Mouse (Mus musculus) lung, embryonic 14.5 days (tissue): ENCODE measurements around the gene Gm20683. TPM values are rescaled to one million over a fixed set of nuclear protein-coding genes. Genes with fewer than 3 reads are reported as not detected.
"Not testable (repeated sequence)": the region's sequence is repeated elsewhere in the genome, so short reads cannot be mapped to it uniquely, and the experiment has no call there.

ENCODE experiments used
- ATAC-seq: fragments of 200-750 bp; cut with Nextera tagmentation; 2 replicates; pipeline ENCODE4 v1.8.0; 2017; ENCODE audit warnings: mild to moderate bottlenecking, moderate TSS enrichment, moderate library complexity; ENCODE audit not compliant: insufficient read depth
- DNase-seq: peaks from one replicate; pipeline ENCODE4 v3.0.0-alpha.2; 2015
- H3K27ac ChIP-seq: fragments of 300-500 bp; sonication (generic); 2 replicates; pipeline ENCODE4 v1.5.1; 2014; ENCODE audit warnings: low read depth, mild to moderate bottlenecking, moderate library complexity
- H3K27me3 ChIP-seq: fragments of 300-500 bp; sonication (generic); 2 replicates; pipeline ENCODE4 v1.6.1; 2014; ENCODE audit warnings: low read length, control low read depth; ENCODE audit not compliant: insufficient read depth
- H3K36me3 ChIP-seq: fragments of 300-500 bp; sonication (generic); 2 replicates; pipeline ENCODE4 v1.6.1; 2014; ENCODE audit warnings: control low read depth; ENCODE audit not compliant: insufficient read depth
- H3K4me1 ChIP-seq: fragments of 300-500 bp; sonication (generic); 2 replicates; pipeline ENCODE4 v1.6.1; 2014; ENCODE audit warnings: antibody characterized with exemption, control low read depth; ENCODE audit not compliant: insufficient read depth
- H3K4me2 ChIP-seq: fragments of 300-500 bp; sonication (generic); 2 replicates; pipeline ENCODE4 v1.6.1; 2014; ENCODE audit warnings: mild to moderate bottlenecking
- H3K4me3 ChIP-seq: fragments of 300-500 bp; sonication (generic); 2 replicates; pipeline ENCODE4 v1.5.1; 2014; ENCODE audit warnings: low read depth, low read length
- H3K9ac ChIP-seq: fragments of 300-500 bp; sonication (generic); 2 replicates; pipeline ENCODE4 v1.6.1; 2014
- H3K9me3 ChIP-seq: fragments of 300-500 bp; sonication (generic); 2 replicates; pipeline ENCODE4 v1.6.1; 2016; ENCODE audit warnings: low read depth, low read length, control low read depth
- CTCF ChIP-seq: IDR thresholded peaks from 2 replicates; pipeline ENCODE4 v1.5.1; 2016; ENCODE audit warnings: antibody characterized with exemption, low read depth
- WGBS: fragments of 180-500 bp; shearing (Covaris S2); extraction: QIAGEN DNeasy Blood & Tissue Kit; methylation state at CpG from one replicate; pipeline ENCODE4 v1.1.7; 2014; 5-methylcytosine and 5-hydroxymethylcytosine counted together
- polyA plus RNA-seq: library from polyadenylated mRNA; unstranded; fragments of >200 nt; fragmentation: Nextera tagmentation; extraction: Ambion mirVana; gene quantifications from 2 replicates; pipeline ENCODE4 v1.2.1, GENCODE M21; 2014

Gene Gm20683
- polyA plus RNA-seq, 1 experiment from 2014 or later: 1.4 TPM

DNA sequence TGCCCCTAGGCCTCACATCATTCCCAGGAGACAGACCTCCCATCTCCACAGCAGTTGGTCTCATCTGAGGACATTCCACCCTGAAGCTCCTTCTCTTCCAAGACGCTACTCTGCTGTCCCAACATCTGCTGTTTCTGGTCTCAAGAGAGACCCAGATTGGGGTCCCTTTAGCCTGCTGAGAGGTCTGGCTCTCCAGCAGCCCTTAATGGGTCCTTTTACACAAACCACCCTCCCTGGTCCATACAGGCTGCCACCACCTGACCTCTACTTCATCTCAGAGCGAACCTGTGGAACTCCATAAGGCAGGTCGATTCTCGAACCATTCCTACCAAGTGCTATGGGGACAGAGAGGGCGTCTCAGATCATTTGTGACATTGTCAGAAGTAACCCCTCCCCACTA is 33.5 kb downstream of the Gm20683 start:
- no peak overlapping the region for H3K27ac ChIP-seq
- H3K4me1 ChIP-seq: no peaks in the 10 kb centered on the region
- no peaks in the 10 kb centered on the region for H3K9me3 ChIP-seq
- H3K36me3 ChIP-seq: no peaks in the 10 kb centered on the region
- peak overlapping the region; percentile 62; the same call in 1 of the 2 replicates for H3K4me3 ChIP-seq
- TF ChIP-seq CTCF: no peak
- peaks cover 41% of the 10 kb centered on the region for H3K27me3 ChIP-seq
- DNase-seq (no peak), ATAC-seq (no peak)
- no peak overlapping the region for H3K9ac ChIP-seq
- H3K4me2 ChIP-seq: peak overlapping the region; percentile 98
- WGBS: 38% methylated on average over 5 of the region's 5 CpGs

DNA sequence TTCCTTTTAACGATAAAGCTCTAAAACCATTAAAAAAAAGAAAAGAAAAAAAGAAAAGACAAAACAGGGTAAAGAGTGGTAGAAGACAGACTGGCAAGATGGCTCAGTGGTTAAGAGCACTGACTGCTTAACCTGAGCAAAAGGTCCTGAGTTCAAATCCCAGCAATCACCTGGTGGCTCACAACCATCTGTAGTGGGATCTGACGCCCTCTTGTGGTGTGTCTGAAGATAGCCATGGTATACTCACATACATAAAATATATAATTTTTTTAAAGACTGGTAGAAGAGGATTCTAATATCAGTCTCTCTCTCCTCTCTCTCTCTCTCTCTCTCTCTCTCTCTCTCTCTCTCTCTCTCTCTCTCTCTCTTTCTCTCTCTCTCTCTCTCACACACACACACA is 34.1 kb downstream of the Gm20683 start:
- H3K4me2 ChIP-seq, H3K4me3 ChIP-seq, H3K27ac ChIP-seq, H3K9me3 ChIP-seq, H3K9ac ChIP-seq, H3K4me1 ChIP-seq, ATAC-seq, H3K36me3 ChIP-seq, DNase-seq: not testable (repeated sequence)
- peaks cover 40% of the 10 kb centered on the region for H3K27me3 ChIP-seq
- 44% methylated on average over 2 of the region's 2 CpGs for WGBS

DNA sequence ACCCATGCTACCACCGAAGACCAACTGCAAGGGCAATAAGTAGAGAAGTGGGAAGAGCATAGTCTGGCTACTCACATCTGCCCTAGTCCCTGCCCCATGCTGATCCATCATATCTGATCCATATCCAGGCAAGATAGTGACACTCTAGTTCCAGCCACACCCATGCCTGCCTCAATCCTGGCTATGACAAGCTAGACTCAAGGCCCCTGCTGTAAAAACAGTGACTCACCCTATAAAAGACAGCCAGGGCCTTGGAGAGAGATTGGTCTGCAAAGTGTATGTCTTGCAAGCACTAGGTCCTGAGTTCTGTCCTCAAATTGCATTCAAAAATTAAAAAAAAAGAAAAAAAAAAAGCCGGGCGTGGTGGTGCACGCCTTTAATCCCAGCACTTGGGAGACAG is 35.1 kb downstream of the Gm20683 start:
- Histone ChIP-seq H3K4me3 (no peak overlapping the region), H3K27ac (no peak overlapping the region), H3K27me3 (peaks cover 31% of the 10 kb centered on the region), H3K4me2 (no peak overlapping the region), H3K9ac (no peak overlapping the region), H3K9me3 (no peaks in the 10 kb centered on the region), H3K36me3 (no peaks in the 10 kb centered on the region), H3K4me1 (no peaks in the 10 kb centered on the region)
- no peak for ATAC-seq
- no peak for TF ChIP-seq CTCF
- no peak for DNase-seq
- 79% methylated on average over 4 of the region's 4 CpGs for WGBS

- DNase-seq: peak; percentile 28
- TF ChIP-seq CTCF: no peak
- no peaks in the 10 kb centered on the region; the same call in 1 of the 2 replicates for H3K27me3 ChIP-seq
Observed at GRCm38 (mm10) chr17:25802825-25803517, 38.6 kb downstream of the Gm20683 start.

DNA sequence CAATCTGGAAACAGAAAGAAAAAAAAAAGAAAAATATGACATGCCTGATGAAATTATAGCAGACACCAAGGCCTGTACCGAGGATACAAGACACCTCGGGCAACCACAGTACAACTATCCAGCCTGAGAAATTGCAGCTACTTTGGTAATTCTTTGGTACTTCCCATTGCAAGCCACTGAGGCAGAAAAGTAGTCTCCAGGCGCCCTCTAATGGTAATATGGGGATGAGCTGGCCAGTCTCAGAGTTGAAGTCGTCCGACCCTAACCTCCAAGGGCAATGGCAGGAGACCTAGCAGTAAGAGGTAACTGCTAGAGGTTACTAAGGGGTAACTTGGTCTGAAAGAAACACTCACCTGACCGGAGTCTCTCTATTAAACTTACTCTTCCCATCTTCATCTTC is 40.5 kb downstream of the Gm20683 start:
- H3K36me3 ChIP-seq: no peaks in the 10 kb centered on the region
- no peak overlapping the region for H3K9ac ChIP-seq
- no peak for ATAC-seq

More at GRCm38 (mm10) chr17:25802825-25803517, 38.6 kb downstream of the Gm20683 start:
- Histone ChIP-seq H3K4me2 (no peak overlapping the region), H3K36me3 (no peaks in the 10 kb centered on the region), H3K9me3 (no peaks in the 10 kb centered on the region), H3K9ac (no peak overlapping the region), H3K27ac (no peak overlapping the region), H3K4me1 (no peaks in the 10 kb centered on the region), H3K4me3 (no peak overlapping the region)
- 8% methylated on average over 10 of the region's 10 CpGs for WGBS
- peak; percentile 48; the same call in 1 of the 2 replicates for ATAC-seq

DNA sequence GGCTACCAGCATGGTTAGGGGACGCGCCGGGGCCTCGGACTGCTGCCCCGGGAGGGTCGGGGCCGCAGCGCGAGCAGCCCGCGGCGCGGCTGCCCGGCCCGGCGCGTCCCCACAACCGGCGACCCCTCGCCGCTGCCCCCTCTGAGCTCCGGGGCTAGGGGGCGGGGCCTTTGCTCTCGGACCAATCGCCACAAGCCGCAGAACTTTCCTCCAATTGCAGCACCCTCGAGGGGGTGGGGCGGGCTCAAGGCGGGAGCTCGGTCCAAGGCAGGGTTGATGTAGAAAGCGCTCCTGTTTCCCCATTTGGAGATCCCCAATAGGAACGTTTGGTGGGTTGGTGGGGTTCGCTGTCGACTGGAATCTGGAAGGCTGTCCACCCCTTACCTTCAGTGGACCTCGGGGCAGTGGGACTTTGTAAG is 44.6 kb downstream of the Gm20683 start, which contains the start of gene Metrn:
Gene Metrn, minus strand, starts transcription at position 186 of the 419 bp plus-strand sequence.
- DNase-seq (peak; percentile 94), ATAC-seq (peak; percentile 78)
- Histone ChIP-seq H3K4me1 (peaks cover 14% of the 10 kb centered on the region), H3K27ac (peak within 1 kb of the TSS; percentile 64; the same call in 1 of the 2 replicates), H3K36me3 (0 out of 2 replicates have a peak, but pooled peaks cover 10% of the 10 kb centered on the region), H3K4me2 (peak within 1 kb of the TSS; percentile 98), H3K4me3 (peak within 1 kb of the TSS; percentile 61), H3K9me3 (no peaks in the 10 kb centered on the region), H3K9ac (peak within 1 kb of the TSS; percentile 52), H3K27me3 (no peaks in the 10 kb centered on the region)
- WGBS: under 1% methylated on average over 35 of the region's 35 CpGs
- no peak for TF ChIP-seq CTCF

More for the DNA sequence above, 40.5 kb downstream of the Gm20683 start:
- peak; percentile 91 for DNase-seq
- no peaks in the 10 kb centered on the region for H3K9me3 ChIP-seq
- H3K27ac ChIP-seq: no peak overlapping the region
- 6% methylated on average over 6 of the region's 6 CpGs for WGBS
- no peaks in the 10 kb centered on the region for H3K27me3 ChIP-seq
- TF ChIP-seq CTCF: peak; percentile 84
- no peak overlapping the region for H3K4me3 ChIP-seq
- no peak overlapping the region for H3K4me2 ChIP-seq
- H3K4me1 ChIP-seq: peaks cover under 1% of the 10 kb centered on the region; the same call in 1 of the 2 replicates

DNA sequence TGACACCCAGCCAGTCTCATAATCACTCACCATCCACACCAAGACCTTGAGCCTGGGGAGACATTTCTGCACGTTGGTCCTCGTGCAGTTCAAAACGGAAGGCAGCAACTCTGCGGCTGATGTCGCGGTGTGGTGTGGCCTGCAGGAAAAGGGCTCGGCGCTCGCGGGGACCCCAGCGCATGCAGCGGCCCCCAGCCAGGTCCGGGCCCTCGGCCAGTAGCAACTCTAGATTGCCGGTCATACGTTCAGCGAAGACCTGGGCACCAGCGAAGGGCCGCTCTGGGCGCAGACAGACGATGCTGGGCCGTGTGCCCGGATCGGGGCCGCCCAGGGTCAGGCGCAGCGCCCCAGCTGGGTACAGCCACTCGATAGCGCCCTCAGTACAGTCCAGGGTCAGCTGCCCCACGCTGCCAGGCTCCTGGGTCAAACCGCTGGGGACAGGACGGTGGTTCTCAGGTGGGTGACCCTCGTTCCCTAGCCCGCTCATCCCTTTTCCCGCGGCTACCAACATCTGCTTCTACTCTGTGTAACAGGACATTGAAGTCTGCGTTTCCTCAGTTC is 45.3 kb downstream of the Gm20683 start:
- H3K9ac ChIP-seq: peak overlapping the region; percentile 52
- DNase-seq (no peak), ATAC-seq (peak; percentile 3; the same call in 1 of the 2 replicates)
- no peaks in the 10 kb centered on the region for H3K9me3 ChIP-seq
- no peak for TF ChIP-seq CTCF
- peaks cover 14% of the 10 kb centered on the region for H3K4me1 ChIP-seq
- WGBS: under 1% methylated on average over 37 of the region's 37 CpGs
- H3K27me3 ChIP-seq: no peaks in the 10 kb centered on the region
- peak overlapping the region; percentile 98 for H3K4me2 ChIP-seq
- H3K36me3 ChIP-seq: 0 out of 2 replicates have a peak, but pooled peaks cover 10% of the 10 kb centered on the region
- peak overlapping the region; percentile 64; the same call in 1 of the 2 replicates for H3K27ac ChIP-seq
- H3K4me3 ChIP-seq: peak overlapping the region; percentile 61
